Mouse (Mus musculus): ENCODE measurements at regions not wholly inside any gene's neighbourhood (a gene's known extent, or its start where the extent isn't known, plus 50 kb on each side); places are given as distances from the start of the nearest gene placed in this dataset.

- no peak for DNase-seq (ENCODE audit: low spot score in 2 of 2)
Measured at GRCm38 (mm10) chr12:39073289-39074022, 294.3 kb downstream of the Etv1 start.

- no peak for DNase-seq (ENCODE audit: low spot score in 2 of 2)
Measured at GRCm38 (mm10) chr12:39086285-39086684, 307.1 kb downstream of the Etv1 start.

- DNase-seq (ENCODE audit: low spot score in 2 of 2): no peak
Measured at GRCm38 (mm10) chr12:39094638-39095230, 315.6 kb downstream of the Etv1 start.

GRCm38 (mm10) chr12:39123391-39124095 is 344.4 kb downstream of the Etv1 start:
- no peak for DNase-seq (ENCODE audit: low spot score in 2 of 2)

- DNase-seq (ENCODE audit: low spot score in 2 of 2): no peak
Measured at GRCm38 (mm10) chr12:39154689-39155088, 375.5 kb downstream of the Etv1 start.

GRCm38 (mm10) chr12:39176958-39177357 is 397.8 kb downstream of the Etv1 start:
- no peak for DNase-seq (ENCODE audit: low spot score in 2 of 2)

- no peak for DNase-seq (ENCODE audit: low spot score in 2 of 2)
Measured at GRCm38 (mm10) chr12:39224073-39224472, 444.9 kb downstream of the Etv1 start.

- no peak for DNase-seq (ENCODE audit: low spot score in 2 of 2)
Measured at GRCm38 (mm10) chr12:39256605-39257004, 477.4 kb downstream of the Etv1 start.

GRCm38 (mm10) chr12:39257571-39257970 is 478.4 kb downstream of the Etv1 start:
- DNase-seq (ENCODE audit: low spot score in 2 of 2): no peak

GRCm38 (mm10) chr12:39289676-39290075 is 510.5 kb downstream of the Etv1 start:
- DNase-seq (ENCODE audit: low spot score in 2 of 2): no peak

- no peak for DNase-seq (ENCODE audit: low spot score in 2 of 2)
Measured at GRCm38 (mm10) chr12:39301351-39302212, 522.4 kb downstream of the Etv1 start.

- no peak for DNase-seq (ENCODE audit: low spot score in 2 of 2)
Measured at GRCm38 (mm10) chr12:39302213-39302591, 523.0 kb downstream of the Etv1 start.

- no peak for DNase-seq (ENCODE audit: low spot score in 2 of 2)
Measured at GRCm38 (mm10) chr12:39307746-39308145, 528.6 kb downstream of the Etv1 start.

- DNase-seq (ENCODE audit: low spot score in 2 of 2): no peak
Measured at GRCm38 (mm10) chr12:39309905-39310304, 530.7 kb downstream of the Etv1 start.

- DNase-seq (ENCODE audit: low spot score in 2 of 2): no peak
Measured at GRCm38 (mm10) chr12:39317229-39317628, 538.0 kb downstream of the Etv1 start.

GRCm38 (mm10) chr12:39321453-39321852 is 542.3 kb downstream of the Etv1 start:
- DNase-seq (ENCODE audit: low spot score in 2 of 2): no peak

GRCm38 (mm10) chr12:39326157-39326556 is 547.0 kb downstream of the Etv1 start:
- no peak for DNase-seq (ENCODE audit: low spot score in 2 of 2)

- no peak for DNase-seq (ENCODE audit: low spot score in 2 of 2)
Measured at GRCm38 (mm10) chr12:39326668-39327299, 547.6 kb downstream of the Etv1 start.

GRCm38 (mm10) chr12:39328377-39328776 is 549.2 kb downstream of the Etv1 start:
- DNase-seq (ENCODE audit: low spot score in 2 of 2): no peak

GRCm38 (mm10) chr12:39339101-39339538 is 559.9 kb downstream of the Etv1 start:
- no peak for DNase-seq (ENCODE audit: low spot score in 2 of 2)

GRCm38 (mm10) chr12:39341751-39342271 is 562.6 kb downstream of the Etv1 start:
- no peak for DNase-seq (ENCODE audit: low spot score in 2 of 2)

Measured in urinary bladder, postnatal 36 days (tissue).